Mouse (Mus musculus): ENCODE measurements around the gene Olfr986. TPM values are rescaled to one million over a fixed set of nuclear protein-coding genes. Genes with fewer than 3 reads are reported as not detected.
"Not testable (repeated sequence)": the region's sequence is repeated elsewhere in the genome, so short reads cannot be mapped to it uniquely, and the experiment has no call there.

Olfr986 gene
- polyA plus RNA-seq (2016; fragmentation: Nextera tagmentation; extraction: Ambion mirVana): not detected in 2 replicates

GRCm38 (mm10) chr9:40180620-40181019 is at the start of gene Olfr986:
Gene Olfr986, plus strand, starts transcription at chr9:40180920.
- Histone ChIP-seq H3K27me3 (no peaks in the 10 kb centered on the region), H3K4me1 (replicated peaks) (no peaks in the 10 kb centered on the region), H3K4me2 (no peak within 1 kb of the TSS), H3K27ac (no peak within 1 kb of the TSS), H3K9me3 (no peaks in the 10 kb centered on the region), H3K36me3 (no peaks in the 10 kb centered on the region), H3K4me3 (replicated peaks) (no peak within 1 kb of the TSS), H3K9ac (replicated peaks) (no peak within 1 kb of the TSS)
- ATAC-seq (ENCODE audit: insufficient number of reproducible peaks, insufficient read depth, low FRiP score, low TSS enrichment, low read depth): no peak
- 85% methylated on average over 5 of the region's 5 CpGs for WGBS

DNA sequence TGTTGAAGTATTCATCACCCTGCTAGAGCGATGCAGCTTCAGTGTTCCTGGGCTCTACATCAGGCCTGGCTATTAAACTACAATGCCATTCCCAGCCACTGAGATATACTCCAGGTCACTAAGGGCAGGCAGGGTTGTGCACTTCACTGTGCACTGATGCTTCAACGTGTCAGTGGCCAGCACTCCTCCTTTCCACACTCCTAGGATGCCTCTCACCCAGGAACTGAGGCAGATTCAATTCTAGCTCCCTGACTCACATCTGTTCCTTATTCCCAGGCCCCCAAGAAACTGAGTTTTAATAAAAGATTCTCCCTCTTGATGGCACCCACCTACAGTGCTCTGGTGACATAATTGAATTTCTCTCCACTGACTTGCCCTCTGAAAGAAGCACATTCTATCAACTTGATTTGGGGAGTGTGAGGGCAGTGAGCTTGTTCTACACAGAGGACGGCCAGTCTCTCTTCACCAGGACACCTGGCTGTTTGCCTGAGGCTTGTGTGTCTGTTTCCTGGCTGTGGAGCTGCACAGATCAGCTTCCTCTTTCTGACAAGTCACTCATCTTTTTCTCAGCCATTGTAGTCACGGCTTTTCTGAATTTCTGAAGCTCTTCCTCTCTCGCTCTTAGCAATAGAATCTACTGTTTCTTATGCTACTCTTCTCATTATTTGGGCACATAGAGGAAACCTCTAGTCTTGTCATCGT is 43.6 kb upstream of the Olfr986 start:
- Histone ChIP-seq H3K27me3 (no peaks in the 10 kb centered on the region), H3K9ac (replicated peaks) (no peak overlapping the region), H3K4me1 (replicated peaks) (no peaks in the 10 kb centered on the region), H3K27ac (no peak overlapping the region), H3K36me3 (no peaks in the 10 kb centered on the region), H3K9me3 (no peaks in the 10 kb centered on the region), H3K4me2 (no peak overlapping the region), H3K4me3 (replicated peaks) (no peak overlapping the region)
- ATAC-seq (ENCODE audit: insufficient number of reproducible peaks, insufficient read depth, low FRiP score, low TSS enrichment, low read depth): no peak
- WGBS: 74% methylated on average over 6 of the region's 6 CpGs

DNA sequence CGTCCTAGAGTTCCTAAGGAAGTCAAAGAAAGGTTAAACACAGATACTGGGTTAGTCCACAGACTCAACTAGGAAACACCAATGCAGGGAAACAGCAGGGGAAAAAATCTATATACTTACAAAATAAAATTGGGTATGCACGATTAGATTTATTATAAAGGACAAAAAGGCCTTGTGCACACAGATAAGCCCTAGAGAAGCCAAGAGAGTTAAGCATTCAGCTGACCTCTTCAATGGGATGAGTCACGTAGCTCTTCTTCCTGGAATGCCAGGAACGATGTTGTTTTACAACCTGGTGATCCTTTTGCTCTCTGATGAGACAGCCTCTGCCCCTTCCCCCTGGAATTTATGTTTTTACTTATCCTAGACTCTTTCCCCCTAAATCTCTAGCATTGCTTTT is 41.2 kb upstream of the Olfr986 start:
- Histone ChIP-seq H3K36me3 (no peaks in the 10 kb centered on the region), H3K4me3 (replicated peaks) (no peak overlapping the region), H3K27ac (no peak overlapping the region), H3K4me1 (replicated peaks) (no peaks in the 10 kb centered on the region), H3K9me3 (no peaks in the 10 kb centered on the region), H3K9ac (replicated peaks) (no peak overlapping the region), H3K4me2 (no peak overlapping the region), H3K27me3 (no peaks in the 10 kb centered on the region)
- ATAC-seq (ENCODE audit: insufficient number of reproducible peaks, insufficient read depth, low FRiP score, low TSS enrichment, low read depth): no peak
- 55% methylated on average over 4 of the region's 4 CpGs for WGBS

- Histone ChIP-seq H3K9ac (replicated peaks) (no peak overlapping the region), H3K27me3 (no peaks in the 10 kb centered on the region), H3K27ac (no peak overlapping the region), H3K9me3 (no peaks in the 10 kb centered on the region), H3K4me3 (replicated peaks) (no peak overlapping the region), H3K4me1 (replicated peaks) (no peaks in the 10 kb centered on the region), H3K36me3 (no peaks in the 10 kb centered on the region), H3K4me2 (no peak overlapping the region)
- ATAC-seq (ENCODE audit: insufficient number of reproducible peaks, insufficient read depth, low FRiP score, low TSS enrichment, low read depth): no peak
- WGBS: 42% methylated on average over 1 of the region's 1 CpGs
These were observed 39.2 kb upstream of the Olfr986 start for GRCm38 (mm10) chr9:40141544-40141943.

DNA sequence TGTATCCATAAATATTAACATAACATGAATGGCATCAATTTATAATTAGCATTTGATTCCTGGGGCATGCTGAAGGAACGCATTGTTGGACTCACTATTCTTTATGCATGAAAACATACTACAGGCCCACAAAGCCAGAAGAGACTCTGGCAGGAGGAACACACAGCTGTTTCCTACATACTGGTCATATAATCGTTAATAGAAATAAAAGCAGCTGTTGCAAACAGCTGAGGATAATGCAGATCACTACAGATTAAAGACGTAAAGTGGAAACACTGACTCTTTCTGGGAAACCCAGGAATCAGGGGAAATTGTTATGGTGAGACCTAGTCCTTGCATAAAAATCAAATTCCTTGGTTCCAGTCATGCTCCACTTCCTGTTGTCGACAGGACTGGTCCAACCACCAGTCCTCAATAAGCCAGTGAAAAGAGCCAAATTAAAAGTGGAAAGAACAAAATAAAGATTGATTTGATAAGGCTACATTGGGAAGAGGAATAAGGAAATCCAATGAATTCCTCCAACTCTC is 25.5 kb upstream of the Olfr986 start:
- 59% methylated on average over 4 of the region's 4 CpGs for WGBS
- Histone ChIP-seq H3K27ac (no peak overlapping the region), H3K9me3 (no peaks in the 10 kb centered on the region), H3K36me3 (no peaks in the 10 kb centered on the region), H3K4me3 (replicated peaks) (no peak overlapping the region), H3K4me1 (replicated peaks) (no peaks in the 10 kb centered on the region), H3K9ac (replicated peaks) (no peak overlapping the region), H3K4me2 (no peak overlapping the region), H3K27me3 (no peaks in the 10 kb centered on the region)
- ATAC-seq (ENCODE audit: insufficient number of reproducible peaks, insufficient read depth, low FRiP score, low TSS enrichment, low read depth): 0 out of 2 replicates have a peak, but pooled peaks have one; percentile 56

DNA sequence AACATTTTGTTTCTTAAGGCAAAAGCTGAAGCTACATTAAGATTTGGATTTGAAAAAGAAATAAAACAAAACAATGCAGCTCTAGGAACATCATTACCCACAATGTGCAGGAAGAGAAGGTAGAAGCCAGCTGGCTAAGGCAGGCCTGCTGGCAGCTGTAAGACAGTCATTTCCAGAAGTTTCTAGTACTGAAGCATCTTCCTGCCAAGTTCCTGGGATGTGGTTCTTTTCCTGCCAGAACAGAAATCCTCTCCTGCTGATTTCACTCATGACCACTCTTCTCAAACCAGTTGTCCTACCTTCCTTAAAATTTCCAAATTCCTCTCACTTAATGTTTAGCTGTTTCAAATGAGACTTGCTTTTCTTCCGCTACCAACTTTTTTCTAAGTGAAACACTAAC is 14.3 kb upstream of the Olfr986 start:
- H3K27ac ChIP-seq: no peak overlapping the region
- ATAC-seq (ENCODE audit: insufficient number of reproducible peaks, insufficient read depth, low FRiP score, low TSS enrichment, low read depth): no peak
- no peaks in the 10 kb centered on the region for H3K27me3 ChIP-seq
- H3K4me2 ChIP-seq: no peak overlapping the region
- H3K36me3 ChIP-seq: no peaks in the 10 kb centered on the region
- H3K9ac ChIP-seq (replicated peaks): no peak overlapping the region
- WGBS: 94% methylated on average over 1 of the region's 1 CpGs
- H3K4me1 ChIP-seq (replicated peaks): no peaks in the 10 kb centered on the region
- no peak overlapping the region for H3K4me3 ChIP-seq (replicated peaks)
- H3K9me3 ChIP-seq: no peaks in the 10 kb centered on the region; the same call in 1 of the 2 replicates

GRCm38 (mm10) chr9:40177017-40177416 is 3.7 kb upstream of the Olfr986 start:
- 85% methylated on average over 6 of the region's 6 CpGs for WGBS
- Histone ChIP-seq H3K4me3 (replicated peaks) (no peak overlapping the region), H3K9me3 (no peaks in the 10 kb centered on the region), H3K9ac (replicated peaks) (no peak overlapping the region), H3K36me3 (no peaks in the 10 kb centered on the region), H3K27ac (no peak overlapping the region), H3K4me1 (replicated peaks) (no peaks in the 10 kb centered on the region), H3K27me3 (no peaks in the 10 kb centered on the region), H3K4me2 (no peak overlapping the region)
- no peak for ATAC-seq (ENCODE audit: insufficient number of reproducible peaks, insufficient read depth, low FRiP score, low TSS enrichment, low read depth)

GRCm38 (mm10) chr9:40185166-40185565 is 4.4 kb downstream of the Olfr986 start:
- H3K27me3 ChIP-seq; H3K4me2 ChIP-seq; H3K9me3 ChIP-seq; H3K4me1 ChIP-seq (replicated peaks); H3K27ac ChIP-seq; H3K4me3 ChIP-seq (replicated peaks); H3K36me3 ChIP-seq; ATAC-seq (ENCODE audit: insufficient number of reproducible peaks, insufficient read depth, low FRiP score, low TSS enrichment, low read depth); H3K9ac ChIP-seq (replicated peaks): not testable (repeated sequence)
- WGBS: 67% methylated on average over 2 of the region's 2 CpGs

GRCm38 (mm10) chr9:40191086-40191876 is 10.6 kb downstream of the Olfr986 start:
- Histone ChIP-seq H3K4me1 (replicated peaks) (peaks cover 11% of the 10 kb centered on the region; the same call in 1 of the 2 replicates), H3K4me2 (peak overlapping the region; percentile 84), H3K4me3 (replicated peaks) (peak overlapping the region; percentile 81), H3K9ac (replicated peaks) (peak overlapping the region; percentile 84; the same call in 1 of the 2 replicates), H3K27me3 (no peaks in the 10 kb centered on the region), H3K9me3 (no peaks in the 10 kb centered on the region), H3K36me3 (no peaks in the 10 kb centered on the region), H3K27ac (no peak overlapping the region)
- 93% methylated on average over 8 of the region's 9 CpGs for WGBS
- no peak for ATAC-seq (ENCODE audit: insufficient number of reproducible peaks, insufficient read depth, low FRiP score, low TSS enrichment, low read depth)

- peak within 1 kb of the TSS; percentile 81 for H3K4me3 ChIP-seq (replicated peaks)
These were observed 11.6 kb downstream of the Olfr986 start, which contains the start of gene Zfp202 for GRCm38 (mm10) chr9:40192098-40193038. Gene Zfp202, plus strand, starts transcription at chr9:40192316.

More at GRCm38 (mm10) chr9:40192098-40193038, 11.6 kb downstream of the Olfr986 start, which contains the start of gene Zfp202:
- WGBS: under 1% methylated on average over 56 of the region's 63 CpGs
- Histone ChIP-seq H3K36me3 (no peaks in the 10 kb centered on the region; the same call in 1 of the 2 replicates), H3K27me3 (no peaks in the 10 kb centered on the region), H3K4me1 (replicated peaks) (peaks cover 11% of the 10 kb centered on the region; the same call in 1 of the 2 replicates), H3K27ac (peak within 1 kb of the TSS; percentile 75), H3K4me2 (peak within 1 kb of the TSS; percentile 84), H3K9ac (replicated peaks) (peak within 1 kb of the TSS; percentile 84), H3K9me3 (no peaks in the 10 kb centered on the region)
- peak; percentile 98 for ATAC-seq (ENCODE audit: insufficient number of reproducible peaks, insufficient read depth, low FRiP score, low TSS enrichment, low read depth)
